Mouse (Mus musculus): Measurements from ENCODE around the gene S100a3.

DNA sequence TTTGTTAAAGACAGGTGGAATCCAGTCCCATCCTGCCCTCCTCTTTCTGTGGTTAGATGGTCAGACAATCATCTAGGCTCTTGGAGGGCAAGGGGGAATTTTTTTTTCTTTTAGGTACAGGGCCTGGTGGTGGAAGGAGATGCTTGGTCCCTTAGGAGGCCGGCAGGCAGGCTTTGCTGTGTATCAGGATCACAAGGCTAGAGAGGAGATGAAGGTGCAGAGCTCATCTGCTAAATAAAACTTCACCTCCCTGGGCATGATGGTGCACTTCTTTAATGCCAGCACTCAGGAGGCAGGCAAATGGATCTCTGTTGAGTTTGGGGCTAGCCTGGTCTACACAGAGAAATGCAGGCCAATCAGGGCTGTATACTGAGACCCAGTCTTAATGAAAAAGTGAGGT, 55.5 kb downstream of the S100a3 start:
- TF ChIP-seq CTCF (IDR thresholded peaks at IDR 0.05; ENCODE audit: low read depth) (no peak), EP300 (IDR thresholded peaks at IDR 0.05; ENCODE audit: low read depth) (no peak)

Measured in heart, postnatal 0 days (tissue).